Mouse (Mus musculus) ES-E14 (cell line): ENCODE results near the gene Zbtb33. TPM values are rescaled to one million over a fixed set of nuclear protein-coding genes. Genes with fewer than 3 reads are reported as not detected.

Experiments used
- DNase-seq: peaks from one replicate; pipeline ENCODE4 v3.0.0-alpha.2; 2013; ENCODE audit warnings: low read depth, low spot score
- H3K27ac ChIP-seq: 2 replicates; pipeline ENCODE4 v1.5.1; 2012; ENCODE audit warnings: low read depth, mild to moderate bottlenecking, low read length, moderate library complexity, mixed read lengths; ENCODE audit not compliant: poor library complexity, insufficient read depth, severe bottlenecking
- H3K36me3 ChIP-seq: 2 replicates; pipeline ENCODE4 v1.6.1; 2012; ENCODE audit warnings: mild to moderate bottlenecking, low read length, moderate library complexity, mixed read lengths; ENCODE audit not compliant: control insufficient read depth, poor library complexity, insufficient read depth, severe bottlenecking
- H3K4me1 ChIP-seq, 2 experiments: fragments of 150-350 bp in 1 of 2; sonication (generic) in 1 of 2; 2 replicates each; pipeline ENCODE4 v1.6.1; 2012; ENCODE audit warnings: low read length in 2 of 2, mild to moderate bottlenecking in 1 of 2, mixed read lengths in 1 of 2; ENCODE audit not compliant: control insufficient read depth in 2 of 2, insufficient read depth in 2 of 2, poor library complexity in 1 of 2
- H3K4me3 ChIP-seq, 2 experiments: fragments of 150-350 bp in 1 of 2; sonication (generic) in 1 of 2; 2 replicates each; pipeline ENCODE4 v1.5.1; 2012; ENCODE audit warnings: low read length in 2 of 2, low read depth in 1 of 2, mild to moderate bottlenecking in 1 of 2, mixed read lengths in 1 of 2; ENCODE audit not compliant: insufficient read depth in 1 of 2, poor library complexity in 1 of 2, severe bottlenecking in 1 of 2
- H3K9ac ChIP-seq: 2 replicates; pipeline ENCODE4 v1.6.1; 2012; ENCODE audit warnings: low read depth, mild to moderate bottlenecking, low read length, mixed read lengths; ENCODE audit not compliant: poor library complexity, insufficient read depth, severe bottlenecking
- H3K9me3 ChIP-seq: fragments of 150-350 bp; sonication (generic); 2 replicates; pipeline ENCODE4 v1.6.1; 2012; ENCODE audit warnings: low read depth, mild to moderate bottlenecking, low read length; ENCODE audit not compliant: control insufficient read depth, insufficient read depth
- CHD2 ChIP-seq: IDR thresholded peaks from 2 replicates; pipeline ENCODE4 v1.6.1; 2014; ENCODE audit warnings: mild to moderate bottlenecking, low read depth, low read length, inconsistent platforms
- HCFC1 ChIP-seq: IDR thresholded peaks from 2 replicates; pipeline ENCODE4 v1.6.1; 2012; ENCODE audit warnings: low read length, inconsistent platforms, borderline replicate concordance; ENCODE audit not compliant: insufficient read depth
- MAFK ChIP-seq: IDR thresholded peaks from 2 replicates; pipeline ENCODE4 v1.6.1; 2014; ENCODE audit warnings: mild to moderate bottlenecking, low read depth, low read length, inconsistent platforms; ENCODE audit not compliant: insufficient read depth
- ZC3H11A ChIP-seq: IDR thresholded peaks from 2 replicates; pipeline ENCODE4 v1.6.1; 2012; ENCODE audit warnings: low read depth, mild to moderate bottlenecking, inconsistent platforms, low read length, borderline replicate concordance
- ZNF384 ChIP-seq: IDR thresholded peaks from 2 replicates; pipeline ENCODE4 v1.6.1; 2012; ENCODE audit warnings: low read depth, low read length, inconsistent platforms
- in situ Hi-C, 2 experiments: fragments of 600-800 bp; cut with MboI; formaldehyde crosslinking; loops; one replicate each; pipeline ENCODE4 v1.15.1; 2025; ENCODE audit warnings: low sequenced_read_pairs in 2 of 2, inconsistent platforms in 1 of 2; ENCODE audit not compliant: unreplicated experiment in 2 of 2
- total RNA-seq: library from RNA; depleted of rRNA; stranded (reverse); fragments of 300-350 nt; gene quantifications from 2 replicates; pipeline ENCODE4 v1.2.3, GENCODE M21; 2012; rRNA removed

Zbtb33 gene
- 7.9 and 10.4 TPM in 2 replicates for total RNA-seq

- Histone ChIP-seq H3K27ac (no peak within 1 kb of the TSS), H3K9ac (peak within 1 kb of the TSS; percentile 85)
- in situ Hi-C loops: no loop called here
Observed at GRCm38 (mm10) chrX:38189552-38190457, at the start of gene Zbtb33. Gene Zbtb33, plus strand, starts transcription at chrX:38189793.

GRCm38 (mm10) chrX:38159097-38159496, 30.5 kb upstream of the Zbtb33 start:
- H3K4me1 ChIP-seq: no peaks in the 10 kb centered on the region
- H3K9ac ChIP-seq: no peak overlapping the region
- no peaks in the 10 kb centered on the region for H3K36me3 ChIP-seq
- no peak overlapping the region for H3K27ac ChIP-seq
- in situ Hi-C loops: no loop called here
- TF ChIP-seq HCFC1: no peak
- TF ChIP-seq MAFK: no peak
- TF ChIP-seq CHD2: no peak
- no peak for TF ChIP-seq ZNF384
- TF ChIP-seq ZC3H11A: no peak
- no peak overlapping the region for H3K4me3 ChIP-seq
- DNase-seq: no peak
- H3K9me3 ChIP-seq: no peaks in the 10 kb centered on the region

More at GRCm38 (mm10) chrX:38189552-38190457, at the start of gene Zbtb33:
- peak within 1 kb of the TSS; percentile 77 for H3K4me3 ChIP-seq
- DNase-seq: peak; percentile 44
- peaks cover 2 to 4% of the 10 kb centered on the region in 2 experiments; a peak in 1 of 4 replicates for H3K4me1 ChIP-seq
- H3K9me3 ChIP-seq: no peaks in the 10 kb centered on the region
- 0 out of 2 replicates have a peak, but pooled peaks have one; percentile 42 for TF ChIP-seq HCFC1
- no peak for TF ChIP-seq MAFK
- no peak for TF ChIP-seq CHD2
- no peaks in the 10 kb centered on the region; the same call in 1 of the 2 replicates for H3K36me3 ChIP-seq

GRCm38 (mm10) chrX:38165315-38165714, 24.3 kb upstream of the Zbtb33 start:
- in situ Hi-C loops: no loop called here
- Histone ChIP-seq H3K27ac (no peak overlapping the region), H3K4me1 (no peaks in the 10 kb centered on the region), H3K9ac (no peak overlapping the region), H3K36me3 (no peaks in the 10 kb centered on the region), H3K4me3 (no peak overlapping the region), H3K9me3 (no peaks in the 10 kb centered on the region)
- TF ChIP-seq CHD2: no peak
- no peak for TF ChIP-seq MAFK
- no peak for TF ChIP-seq HCFC1
- no peak for TF ChIP-seq ZC3H11A
- TF ChIP-seq ZNF384: no peak
- no peak for DNase-seq

- H3K9me3 ChIP-seq: no peaks in the 10 kb centered on the region
- H3K27ac ChIP-seq: no peak overlapping the region
- TF ChIP-seq ZC3H11A (no peak), ZNF384 (no peak), MAFK (no peak), CHD2 (no peak), HCFC1 (no peak)
- H3K4me1 ChIP-seq: no peaks in the 10 kb centered on the region
- H3K36me3 ChIP-seq: no peaks in the 10 kb centered on the region
- peak overlapping the region in 1 of 2 experiments; percentile 54; a peak in 2 of 4 replicates for H3K4me3 ChIP-seq
- in situ Hi-C loops: no loop called here
- no peak overlapping the region for H3K9ac ChIP-seq
- no peak for DNase-seq
Observed at GRCm38 (mm10) chrX:38166064-38166463, 23.5 kb upstream of the Zbtb33 start.
